Mouse (Mus musculus) embryonic facial prominence, embryonic 12.5 days (tissue): ENCODE data around the gene Ston2. TPM values are rescaled to one million over a fixed set of nuclear protein-coding genes. Genes with fewer than 3 reads are reported as not detected.

Source experiments
- ATAC-seq: fragments of 200-750 bp; cut with Nextera tagmentation; 2 replicates; pipeline ENCODE4 v1.8.0; 2017; ENCODE audit not compliant: insufficient number of reproducible peaks, insufficient read depth, low FRiP score, low TSS enrichment
- H3K27ac ChIP-seq: fragments of 300-500 bp; sonication (generic); 2 replicates; pipeline ENCODE4 v1.5.1; 2016; ENCODE audit warnings: mild to moderate bottlenecking
- H3K27me3 ChIP-seq: fragments of 300-500 bp; sonication (generic); 2 replicates; pipeline ENCODE4 v1.6.1; 2016; ENCODE audit warnings: mild to moderate bottlenecking, moderate library complexity
- H3K36me3 ChIP-seq: fragments of 300-500 bp; sonication (generic); 2 replicates; pipeline ENCODE4 v1.6.1; 2016; ENCODE audit warnings: mild to moderate bottlenecking
- H3K4me1 ChIP-seq: fragments of 300-500 bp; sonication (generic); 2 replicates; pipeline ENCODE4 v1.6.1; 2016
- H3K4me2 ChIP-seq: fragments of 300-500 bp; sonication (generic); replicated peaks from 2 replicates; pipeline ENCODE4 v1.6.1; 2016; ENCODE audit warnings: mild to moderate bottlenecking, moderate library complexity
- H3K4me3 ChIP-seq: fragments of 300-500 bp; sonication (generic); 2 replicates; pipeline ENCODE4 v1.5.1; 2016; ENCODE audit warnings: mild to moderate bottlenecking
- H3K9ac ChIP-seq: fragments of 300-500 bp; sonication (generic); 2 replicates; pipeline ENCODE4 v1.6.1; 2016; ENCODE audit warnings: mild to moderate bottlenecking, moderate library complexity
- H3K9me3 ChIP-seq: fragments of 300-500 bp; sonication (generic); 2 replicates; pipeline ENCODE4 v1.6.1; 2016; ENCODE audit warnings: mild to moderate bottlenecking, moderate library complexity
- WGBS: fragments of 180-500 bp; shearing (Covaris S2); methylation state at CpG from one replicate; pipeline ENCODE4 v1.1.7; 2016; 5-methylcytosine and 5-hydroxymethylcytosine counted together
- microRNA-seq: library from miRNA; unstranded; fragments of <30 nt; microRNA quantifications from one replicate; pipeline ENCODE4, GENCODE M21; 2017
- polyA plus RNA-seq: library from polyadenylated mRNA; unstranded; fragments of >200 nt; fragmentation: Nextera tagmentation; extraction: Ambion mirVana; gene quantifications from 2 replicates; pipeline ENCODE4 v1.2.1, GENCODE M21; 2016

Gene Ston2
- polyA plus RNA-seq, 1 experiment from 2014 or later: 7.4 TPM

GRCm38 (mm10) chr12:91583409-91583808 lies 204.8 kb downstream of the Ston2 start:
- WGBS: 90% methylated on average over 6 of the region's 6 CpGs
- Histone ChIP-seq H3K27ac (no peak overlapping the region), H3K4me3 (no peak overlapping the region), H3K9ac (no peak overlapping the region), H3K9me3 (no peaks in the 10 kb centered on the region), H3K4me1 (peaks cover 9% of the 10 kb centered on the region), H3K4me2 (no peak overlapping the region), H3K36me3 (peaks cover 30% of the 10 kb centered on the region), H3K27me3 (no peaks in the 10 kb centered on the region)
- no peak for ATAC-seq

Small RNAs within 50 kb of the gene (microRNA-seq; reads per million reads assigned to microRNA genes)
- gene Gm22015: not detected

Other genes starting within 250 kb of the Ston2 start
- gene Gtf2a1, start 197.9 kb downstream of the Ston2 start, polyA plus RNA-seq: 56.7 and 61.1 TPM in 2 replicates
- gene Sel1l, start 60.8 kb upstream of the Ston2 start, polyA plus RNA-seq: 80.3 and 86.1 TPM in 2 replicates